Mouse (Mus musculus) liver, postnatal 0 days (tissue): ENCODE measurements at regions not wholly inside any gene's neighbourhood (a gene's known extent, or its start where the extent isn't known, plus 50 kb on each side); places are given as distances from the start of the nearest gene placed in this dataset.

Experiments
- CTCF ChIP-seq: sonication (generic); IDR thresholded peaks from 2 replicates; pipeline ENCODE4 v1.5.1; 2016; ENCODE audit warnings: antibody characterized with exemption, low read depth
- EP300 ChIP-seq: IDR thresholded peaks from 2 replicates; pipeline ENCODE4 v1.6.1; 2016; ENCODE audit warnings: antibody characterized with exemption, low read depth, mild to moderate bottlenecking

- TF ChIP-seq EP300 (no peak), CTCF (no peak)
These were observed 257.1 kb upstream of the Fn1 start for GRCm38 (mm10) chr1:71910125-71910524.
